Mouse (Mus musculus): ENCODE measurements around the gene Med24. TPM values are rescaled to one million over a fixed set of nuclear protein-coding genes. Genes with fewer than 3 reads are reported as not detected.

Gene Med24
- total RNA-seq, 2 experiments from 2014 or later: 17.9 to 22.6 TPM

GRCm38 (mm10) chr11:98655076-98655475 is 74.2 kb downstream of the Med24 start:
- ATAC-seq (ENCODE audit: poor library complexity, severe bottlenecking): peak; percentile 89

Other genes with a start within 250 kb of the Med24 start
- 6.0 and 9.9 TPM in 2 replicates for gene Ikzf3, start 183.4 kb downstream of the Med24 start, total RNA-seq (2015)
- gene Ikzf3, start 183.4 kb downstream of the Med24 start, total RNA-seq (2017): 6.6 and 11.0 TPM in 2 replicates
- 0.34 and 5.4 TPM in 2 replicates for gene Zpbp2, start 178.3 kb downstream of the Med24 start, total RNA-seq (2015)
- 0.81 TPM in 1 of 2 replicates, not detected in the other for gene Zpbp2, start 178.3 kb downstream of the Med24 start, total RNA-seq (2017)
- gene Ormdl3, start 142.1 kb downstream of the Med24 start, total RNA-seq (2015): 5.1 and 7.8 TPM in 2 replicates
- gene Ormdl3, start 142.1 kb downstream of the Med24 start, total RNA-seq (2017): 6.3 and 8.8 TPM in 2 replicates
- gene Lrrc3c, start 131.1 kb downstream of the Med24 start, total RNA-seq (2015): not detected in 2 replicates
- gene Lrrc3c, start 131.1 kb downstream of the Med24 start, total RNA-seq (2017): not detected in 2 replicates
- gene Gm12355, start 103.8 kb downstream of the Med24 start, total RNA-seq (2015): 5.5 and 7.0 TPM in 2 replicates
- 1.8 and 3.3 TPM in 2 replicates for gene Gm12355, start 103.8 kb downstream of the Med24 start, total RNA-seq (2017)
- gene Gsdma3, start 103.1 kb downstream of the Med24 start, total RNA-seq (2015): not detected in 2 replicates
- gene Gsdma3, start 103.1 kb downstream of the Med24 start, total RNA-seq (2017): not detected in 2 replicates
- gene Gsdma2, start 82.7 kb downstream of the Med24 start, total RNA-seq (2015): not detected in 2 replicates
- not detected in 2 replicates for gene Gsdma2, start 82.7 kb downstream of the Med24 start, total RNA-seq (2017)
- gene Gsdma, start 65.1 kb downstream of the Med24 start, total RNA-seq (2015): 0.25 TPM in 1 of 2 replicates, not detected in the other
- gene Gsdma, start 65.1 kb downstream of the Med24 start, total RNA-seq (2017): not detected in 2 replicates
- gene Psmd3, start 46.9 kb downstream of the Med24 start, total RNA-seq (2015): 21.7 and 22.6 TPM in 2 replicates
- 34.6 and 43.1 TPM in 2 replicates for gene Psmd3, start 46.9 kb downstream of the Med24 start, total RNA-seq (2017)
- not detected in 2 replicates for gene Csf3, start 28.2 kb downstream of the Med24 start, total RNA-seq (2015)
- gene Csf3, start 28.2 kb downstream of the Med24 start, total RNA-seq (2017): not detected in 2 replicates
- gene Thra, start 11.2 kb upstream of the Med24 start, total RNA-seq (2015): 10.0 and 11.6 TPM in 2 replicates
- 8.0 and 9.0 TPM in 2 replicates for gene Thra, start 11.2 kb upstream of the Med24 start, total RNA-seq (2017)
- 0.11 and 0.25 TPM in 2 replicates for gene Nr1d1, start 45.9 kb upstream of the Med24 start, total RNA-seq (2015)
- 0.12 and 0.37 TPM in 2 replicates for gene Nr1d1, start 45.9 kb upstream of the Med24 start, total RNA-seq (2017)
- 73.7 and 74.9 TPM in 2 replicates for gene Msl1, start 66.1 kb upstream of the Med24 start, total RNA-seq (2015)
- gene Msl1, start 66.1 kb upstream of the Med24 start, total RNA-seq (2017): 111 and 119 TPM in 2 replicates
- 35.6 and 39.9 TPM in 2 replicates for gene Casc3, start 75.5 kb upstream of the Med24 start, total RNA-seq (2015)
- gene Casc3, start 75.5 kb upstream of the Med24 start, total RNA-seq (2017): 32.1 and 33.2 TPM in 2 replicates
- gene Rapgefl1, start 107.3 kb upstream of the Med24 start, total RNA-seq (2015): 0.25 and 0.49 TPM in 2 replicates
- 0.51 TPM in 1 of 2 replicates, not detected in the other for gene Rapgefl1, start 107.3 kb upstream of the Med24 start, total RNA-seq (2017)
- gene Wipf2, start 134.2 kb upstream of the Med24 start, total RNA-seq (2015): 25.9 and 26.6 TPM in 2 replicates
- 4.9 and 7.0 TPM in 2 replicates for gene Wipf2, start 134.2 kb upstream of the Med24 start, total RNA-seq (2017)
- gene Cdc6, start 178.4 kb upstream of the Med24 start, total RNA-seq (2015): 26.4 and 31.3 TPM in 2 replicates
- 26.5 and 27.5 TPM in 2 replicates for gene Cdc6, start 178.4 kb upstream of the Med24 start, total RNA-seq (2017)
- 124 and 125 TPM in 2 replicates for gene Rara, start 198.4 kb upstream of the Med24 start, total RNA-seq (2015)
- 38.8 and 43.3 TPM in 2 replicates for gene Rara, start 198.4 kb upstream of the Med24 start, total RNA-seq (2017)

All from megakaryocyte, adult 5-6 weeks (primary cell).